Mouse (Mus musculus): ENCODE results near the gene Csk.

DNA sequence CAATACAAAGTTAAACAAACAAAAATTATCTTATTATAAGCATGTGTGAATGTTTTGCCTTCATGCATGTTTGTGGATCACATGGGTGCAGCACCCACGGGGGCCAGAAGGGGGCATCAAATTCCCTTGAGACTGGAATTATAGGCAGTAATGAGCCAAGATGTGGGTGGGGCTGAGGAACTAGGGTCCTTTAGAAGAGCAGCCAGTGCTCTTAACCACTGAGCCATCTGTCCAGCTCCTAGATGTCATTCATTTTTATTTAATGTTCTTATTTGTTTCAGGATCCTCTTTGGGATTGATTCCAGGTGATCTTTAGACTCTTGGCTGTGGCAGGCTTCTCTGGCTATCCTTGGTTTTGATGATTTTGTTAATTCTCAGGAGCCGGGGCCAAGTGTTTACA is 34.7 kb upstream of the Csk start:
- TF ChIP-seq POLR2A (IDR thresholded peaks at IDR 0.05; ENCODE audit: low read depth, low read length) (no peak), CTCF (conservative IDR thresholded peaks at IDR 0.05; ENCODE audit: insufficient read depth, insufficient read length, low read depth, low read length) (peak; percentile 48)

Data from kidney, adult 2 months (tissue).